Comparison of ENCODE assay signal across 11 mouse cellular contexts in the genomic region with DNA sequence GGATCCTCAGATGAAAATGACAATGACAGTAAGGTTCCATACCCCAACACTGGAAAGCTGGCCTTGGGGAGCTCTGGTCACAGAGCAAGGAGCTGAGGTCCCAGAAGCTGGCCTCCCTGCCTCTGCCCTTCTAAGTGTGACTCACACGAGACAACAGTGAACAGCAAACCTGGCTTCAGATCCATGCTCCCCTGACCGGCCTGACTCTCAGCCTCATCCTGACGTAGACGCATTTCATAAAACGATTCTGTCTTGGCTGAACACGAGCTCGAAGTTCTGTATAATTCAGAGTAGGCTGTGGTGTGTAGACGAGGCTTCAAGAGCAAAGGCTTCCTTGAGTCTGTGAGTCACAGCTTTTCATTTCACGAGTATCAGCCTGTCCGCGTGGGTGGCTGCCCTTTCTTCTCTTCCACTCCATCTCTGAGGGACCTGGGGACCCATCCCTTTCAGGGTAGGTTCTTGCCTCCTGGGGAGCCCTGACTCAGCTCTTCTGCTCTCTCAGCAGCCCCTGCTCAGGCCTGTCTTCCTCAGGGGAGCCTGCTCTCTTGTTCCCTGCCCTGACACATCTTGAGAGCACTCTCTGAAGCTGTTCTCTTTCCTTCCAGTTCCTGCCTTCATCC. TPM values are rescaled to one million over a fixed set of nuclear protein-coding genes. Genes with fewer than 3 reads are reported as not detected.
DNase-seq lines count a peak whose midpoint lies in the region; ATAC-seq lines count a peak whose summit lies in the region.
"Had no signal": no experiment of that assay in that cellular context is flagged by ENCODE, and none has a peak within 500 bp of the region (broad histone marks: within the 10 kb centered on the region; RNA-seq: fewer than 3 reads in every experiment).

No protein-coding gene starts in this region.

- H3K4me1 ChIP-seq in heart, embryonic 12.5 days (replicated peaks): peaks cover 8% of the 10 kb centered on the region
- H3K4me1 ChIP-seq in forebrain, embryonic 14.5 days (ENCODE audit: control insufficient read depth, insufficient read depth, low read length): peaks cover 15% of the 10 kb centered on the region
- H3K4me1 ChIP-seq in neural tube, embryonic 13.5 days (replicated peaks): peaks cover 18% of the 10 kb centered on the region

- DNase-seq in heart, postnatal 10 days: no peak
- DNase-seq in CD8-positive naive resting alpha-beta T cell, adult 2 months (ENCODE audit: low read depth in 2 of 2, low spot score in 2 of 2): peak; percentile 16 to 20
- DNase-seq in forebrain, embryonic 14.5 days (ENCODE audit: low spot score): no peak
- no peak for DNase-seq in gastrocnemius, postnatal 4 days (ENCODE audit: low spot score in 2 of 2)
- no peak for DNase-seq in lung, postnatal 14 days
- DNase-seq in lung, postnatal 25 days (ENCODE audit: low spot score): no peak
- DNase-seq: kidney, adult 8-10 months; lung, adult 18-20 months had no signal

- peak overlapping the region; percentile 66 for H3K4me2 ChIP-seq in heart, embryonic 12.5 days
- peak overlapping the region; percentile 58 for H3K4me2 ChIP-seq in forebrain, embryonic 14.5 days (ENCODE audit: low read length)
- H3K4me2 ChIP-seq in neural tube, embryonic 13.5 days: peak overlapping the region; percentile 59; the same call in 1 of the 2 replicates

- no peak overlapping the region for H3K9ac ChIP-seq in heart, embryonic 12.5 days
- H3K9ac ChIP-seq in forebrain, embryonic 14.5 days (ENCODE audit: low read length): no peak overlapping the region
- H3K9ac ChIP-seq in neural tube, embryonic 13.5 days: no peak overlapping the region

- no peaks in the 10 kb centered on the region for H3K9me3 ChIP-seq in heart, embryonic 12.5 days (replicated peaks)
- H3K9me3 ChIP-seq in forebrain, embryonic 14.5 days (replicated peaks; ENCODE audit: control insufficient read depth, low read length): no peaks in the 10 kb centered on the region
- no peaks in the 10 kb centered on the region for H3K9me3 ChIP-seq in neural tube, embryonic 13.5 days

- no peak overlapping the region for H3K4me3 ChIP-seq in heart, embryonic 12.5 days
- no peak overlapping the region for H3K4me3 ChIP-seq in forebrain, embryonic 14.5 days (ENCODE audit: low read depth, low read length)
- H3K4me3 ChIP-seq in neural tube, embryonic 13.5 days: no peak overlapping the region

- intact Hi-C loops in heart, postnatal 10 days (cut with DNase I): no loop called here

- H3K27ac ChIP-seq in heart, embryonic 12.5 days (ENCODE audit: poor library complexity, severe bottlenecking): peak overlapping the region; percentile 61
- H3K27ac ChIP-seq in forebrain, embryonic 14.5 days (ENCODE audit: low read depth, low read length): no peak overlapping the region; the same call in 1 of the 2 replicates
- H3K27ac ChIP-seq in neural tube, embryonic 13.5 days (replicated peaks): no peak overlapping the region

- H3K36me3 ChIP-seq in heart, embryonic 12.5 days: no peaks in the 10 kb centered on the region
- no peaks in the 10 kb centered on the region for H3K36me3 ChIP-seq in forebrain, embryonic 14.5 days (ENCODE audit: control insufficient read depth, insufficient read depth, low read length)
- no peaks in the 10 kb centered on the region for H3K36me3 ChIP-seq in neural tube, embryonic 13.5 days

- ATAC-seq in heart, embryonic 12.5 days (ENCODE audit: insufficient number of reproducible peaks, low FRiP score): 0 out of 2 replicates have a peak, but pooled peaks have one; percentile 51
- ATAC-seq in forebrain, embryonic 14.5 days: 0 out of 2 replicates have a peak, but pooled peaks have one; percentile 32
- 0 out of 2 replicates have a peak, but pooled peaks have one; percentile 48 for ATAC-seq in neural tube, embryonic 13.5 days (ENCODE audit: low read depth)

- no peaks in the 10 kb centered on the region for H3K27me3 ChIP-seq in heart, embryonic 12.5 days (replicated peaks)
- H3K27me3 ChIP-seq in forebrain, embryonic 14.5 days (replicated peaks; ENCODE audit: control insufficient read depth, insufficient read depth, low read length): no peaks in the 10 kb centered on the region
- no peaks in the 10 kb centered on the region for H3K27me3 ChIP-seq in neural tube, embryonic 13.5 days

- 64% methylated on average over 11 of the region's 11 CpGs for WGBS in heart, embryonic 12.5 days
- WGBS in forebrain, embryonic 14.5 days: 84% methylated on average over 11 of the region's 11 CpGs
- 76% methylated on average over 11 of the region's 11 CpGs for whole genome bisulfite sequencing in neural tube, embryonic 13.5 days

RNA-seq across cellular contexts. Expression of a gene that starts 11.2 kb away (rescaled TPM):
- 0.05 TPM in 1 of 2 replicates, not detected in the other for polyA plus RNA-seq in heart, embryonic 12.5 days (2016; fragmentation: Nextera tagmentation; extraction: Ambion mirVana)
- total RNA-seq in heart, postnatal 10 days (2021): under 1 TPM in 1 of 2 experiments, not detected in 1; 0.07 TPM
- polyA plus RNA-seq in forebrain, embryonic 14.5 days (2014; fragmentation: Nextera tagmentation; extraction: Ambion mirVana): 5.4 and 7.0 TPM in 2 replicates
- 6.0 and 6.9 TPM in 2 replicates for polyA plus RNA-seq in neural tube, embryonic 13.5 days (2015; fragmentation: Nextera tagmentation; extraction: Ambion mirVana)
- under 1 TPM; 0.27 to 0.36 TPM for total RNA-seq in gastrocnemius, postnatal 4 days (2021)
- total RNA-seq: ES-E14 had no signal

Comparison
In these comparisons a context has a peak if more than half of its experiments do, and no peak if none do; other contexts are left out.
1. DNase-seq: peak in CD8-positive naive resting alpha-beta T cell, adult 2 months (2 of 2); none in heart, postnatal 10 days (0 of 2), forebrain, embryonic 14.5 days (single experiment), gastrocnemius, postnatal 4 days (0 of 2), lung, postnatal 14 days (single experiment) and lung, postnatal 25 days (single experiment).
2. Peak in every context shown above with its lines, with median percentiles within 50 percentile points of each other: ATAC-seq and H3K4me2 ChIP-seq.